Mouse (Mus musculus) brain, embryonic 14.5 days (tissue): ENCODE results near the gene Asxl2.

ENCODE experiments used
- CTCF ChIP-seq: fragments of 200-500 bp; IDR thresholded peaks from 2 replicates; pipeline ENCODE4 v1.5.1; 2012; ENCODE audit warnings: inconsistent platforms, mild to moderate bottlenecking, moderate library complexity, borderline replicate concordance; ENCODE audit not compliant: insufficient read depth, insufficient read length; ENCODE audit errors: extremely low read depth
- POLR2A ChIP-seq: fragments of 200-500 bp; IDR thresholded peaks from 2 replicates; pipeline ENCODE4 v1.6.1; 2012; ENCODE audit warnings: mild to moderate bottlenecking, inconsistent platforms, borderline replicate concordance; ENCODE audit not compliant: poor library complexity, insufficient read depth, insufficient read length, severe bottlenecking; ENCODE audit errors: extremely low read depth

DNA sequence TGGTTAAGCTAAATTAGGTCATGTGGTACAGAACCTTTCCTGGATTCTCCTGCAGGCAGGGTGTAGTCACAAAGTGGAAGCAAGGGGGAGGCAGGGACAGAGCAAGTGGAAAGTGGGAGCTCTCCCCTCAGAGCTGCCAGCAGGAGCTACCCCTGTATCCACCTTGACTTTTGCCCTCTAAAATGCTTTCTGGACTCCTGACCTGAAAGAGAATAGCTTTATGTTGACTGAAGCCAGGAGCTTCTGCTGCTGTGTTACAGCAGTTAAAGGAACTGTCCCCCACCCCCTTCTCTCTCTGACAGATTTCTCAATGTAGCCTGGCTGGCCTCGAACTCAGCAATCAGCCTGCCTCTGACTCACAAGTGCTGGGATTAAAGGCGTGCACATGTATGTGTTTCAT, 112.9 kb downstream of the Asxl2 start:
- TF ChIP-seq CTCF, result no peak
- TF ChIP-seq POLR2A, result no peak
